Mouse (Mus musculus) urinary bladder, postnatal 0 days (tissue): ENCODE results near the gene Oxct2a. TPM values are rescaled to one million over a fixed set of nuclear protein-coding genes. Genes with fewer than 3 reads are reported as not detected.

Experiments used
- polyA plus RNA-seq: library from polyadenylated mRNA; unstranded; fragments of >200 nt; fragmentation: Nextera tagmentation; extraction: Ambion mirVana; gene quantifications from 2 replicates; pipeline ENCODE4 v1.2.1, GENCODE M21; 2015

Gene Oxct2a
- not detected in 2 replicates for polyA plus RNA-seq

GRCm38 (mm10) chr4:123323534-123323933 lies at the start of gene Oxct2a:
TSS of gene Oxct2a (minus strand) at chr4:123323634.

GRCm38 (mm10) chr4:123342642-123343470 lies 19.4 kb upstream of the Oxct2a start, which contains the start of gene Bmp8a:
TSS of gene Bmp8a (minus strand) at chr4:123343252.

Other genes starting within 250 kb of the Oxct2a start
- 0.94 and 1.5 TPM in 2 replicates for gene Bmp8b, start 218.5 kb downstream of the Oxct2a start, polyA plus RNA-seq
- 0.13 TPM in 1 of 2 replicates, not detected in the other for gene Oxct2b, start 207.4 kb downstream of the Oxct2a start, polyA plus RNA-seq
- 51.4 and 54.7 TPM in 2 replicates for gene Ppie, start 183.7 kb downstream of the Oxct2a start, polyA plus RNA-seq
- gene Hpcal4, start 140.4 kb downstream of the Oxct2a start, polyA plus RNA-seq: 0.11 and 0.13 TPM in 2 replicates
- not detected in 2 replicates for gene Nt5c1a, start 122.1 kb downstream of the Oxct2a start, polyA plus RNA-seq
- 5.6 and 6.0 TPM in 2 replicates for gene Heyl, start 90.1 kb downstream of the Oxct2a start, polyA plus RNA-seq
- 18.0 and 22.8 TPM in 2 replicates for gene Pabpc4, start 61.3 kb downstream of the Oxct2a start, polyA plus RNA-seq
- gene Bmp8a, start 19.6 kb upstream of the Oxct2a start, polyA plus RNA-seq: 1.2 and 1.4 TPM in 2 replicates